Mouse (Mus musculus) layer of hippocampus, adult 11-12 months (tissue): ENCODE results near the gene Twist2.

Source experiments
- DNase-seq: peaks from one replicate; pipeline ENCODE4 v3.0.0; 2022; ENCODE audit warnings: low spot score

The Twist2 gene

DNA sequence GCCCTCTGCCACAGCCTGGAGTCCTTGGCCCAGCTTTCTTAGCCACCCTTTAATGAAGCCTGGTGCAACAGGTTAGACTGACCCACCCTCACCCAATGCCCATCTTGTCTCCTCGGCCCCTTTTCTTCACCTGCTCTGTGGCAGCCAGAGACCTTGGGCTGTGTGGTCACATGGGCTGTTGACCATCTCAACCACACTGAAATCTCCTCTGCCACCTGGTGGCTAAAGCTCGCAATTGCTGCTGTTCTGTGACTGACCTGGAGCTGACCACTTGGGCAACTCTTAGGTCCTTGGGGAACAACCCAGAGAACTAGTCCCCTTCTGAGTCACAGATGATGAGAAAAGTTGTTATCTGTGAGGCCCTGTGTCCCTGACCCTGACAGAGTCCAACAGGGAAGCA, 73.4 kb downstream of the Twist2 start:
- DNase-seq = peak; percentile 71

DNA sequence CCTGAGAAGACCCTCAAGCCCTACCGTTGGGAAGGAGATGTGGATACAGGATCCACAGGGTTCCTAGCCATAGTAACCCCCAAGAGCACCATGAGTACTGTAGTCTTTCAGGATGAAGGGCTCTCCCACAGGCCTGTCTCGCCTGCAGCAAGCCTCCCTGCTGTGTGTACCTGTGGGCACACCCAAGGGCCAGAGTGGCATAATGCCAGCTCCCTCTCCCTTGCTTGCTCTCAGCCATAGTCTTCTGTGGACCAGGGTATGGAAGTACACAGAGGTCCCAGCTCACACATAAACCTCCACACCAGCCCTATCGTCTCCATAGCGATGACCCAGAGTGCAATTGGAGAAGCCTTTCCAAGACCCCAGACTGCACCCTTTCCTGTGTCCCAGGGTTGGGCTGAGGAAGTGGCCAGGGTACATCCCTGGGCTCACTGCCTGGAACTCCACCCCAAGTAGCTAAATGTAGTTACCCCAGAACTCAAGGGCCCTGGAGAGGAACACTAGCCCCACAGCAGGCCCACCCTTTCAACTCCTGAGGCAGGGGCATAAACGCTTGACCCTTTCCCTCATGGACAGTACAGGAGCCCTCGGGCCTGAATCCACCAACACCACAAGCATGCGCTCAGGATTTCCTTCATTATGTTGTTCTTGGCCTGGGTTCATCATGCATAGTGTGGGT, 73.9 kb downstream of the Twist2 start:
- DNase-seq = no peak

DNA sequence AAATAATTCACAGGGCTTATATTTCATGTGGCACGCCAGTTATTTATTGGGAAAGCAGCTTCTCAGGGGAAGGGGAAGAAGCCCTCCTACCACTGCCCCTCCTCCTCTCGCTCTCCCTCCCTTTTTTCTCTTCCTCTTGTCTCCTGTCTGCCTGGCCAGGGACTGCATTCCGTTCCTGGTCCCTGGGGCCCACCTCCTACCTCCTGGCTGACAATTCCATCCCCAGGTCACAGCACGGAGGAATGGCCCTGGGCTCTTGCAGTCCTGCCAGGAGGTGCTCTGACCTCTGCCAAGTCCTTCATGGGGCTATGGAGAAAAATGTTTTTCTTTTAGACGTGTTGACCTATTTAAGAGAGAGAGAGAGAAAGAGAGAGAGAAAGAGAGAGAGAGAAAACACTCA, 77.4 kb downstream of the Twist2 start:
- no peak for DNase-seq

DNA sequence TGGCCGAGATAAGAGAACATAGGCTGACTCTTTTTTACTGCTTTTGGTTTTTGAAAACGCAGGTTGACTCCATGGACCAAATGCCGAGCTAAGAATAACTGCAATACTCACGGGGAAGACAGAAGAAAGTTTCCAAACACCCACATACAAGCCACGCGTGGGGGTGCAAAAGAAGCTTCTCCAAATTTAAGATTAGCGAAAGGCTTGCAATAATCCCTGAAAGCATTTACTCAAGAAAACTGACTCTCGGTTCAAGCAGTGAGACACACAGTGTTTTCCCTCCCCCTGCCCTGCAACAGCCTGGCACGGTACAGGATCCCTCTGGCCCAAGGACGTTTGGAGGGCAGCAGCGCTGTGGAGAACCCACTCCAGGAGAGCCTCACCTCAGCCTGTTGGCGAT, 78.9 kb downstream of the Twist2 start:
- DNase-seq = peak; percentile 36

DNA sequence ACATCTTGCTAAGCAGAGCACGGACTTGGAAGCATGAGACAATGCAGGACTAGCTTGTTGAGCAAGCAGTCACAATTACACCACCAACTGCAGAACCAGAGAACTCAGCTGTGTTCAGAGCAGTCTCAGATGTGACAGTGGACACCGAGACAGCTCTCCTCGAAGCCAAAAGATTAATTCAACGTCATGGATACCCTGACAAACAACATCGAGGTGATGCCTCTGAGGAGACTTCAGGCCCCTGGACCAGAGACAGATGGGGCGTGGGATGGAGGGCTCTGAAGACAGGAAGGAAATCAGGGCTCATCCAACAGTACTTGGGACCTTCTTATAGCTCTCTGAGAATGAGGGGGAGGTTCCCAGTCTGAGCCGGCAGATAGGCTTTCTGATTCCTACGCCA, 79.6 kb downstream of the Twist2 start:
- DNase-seq = no peak

DNA sequence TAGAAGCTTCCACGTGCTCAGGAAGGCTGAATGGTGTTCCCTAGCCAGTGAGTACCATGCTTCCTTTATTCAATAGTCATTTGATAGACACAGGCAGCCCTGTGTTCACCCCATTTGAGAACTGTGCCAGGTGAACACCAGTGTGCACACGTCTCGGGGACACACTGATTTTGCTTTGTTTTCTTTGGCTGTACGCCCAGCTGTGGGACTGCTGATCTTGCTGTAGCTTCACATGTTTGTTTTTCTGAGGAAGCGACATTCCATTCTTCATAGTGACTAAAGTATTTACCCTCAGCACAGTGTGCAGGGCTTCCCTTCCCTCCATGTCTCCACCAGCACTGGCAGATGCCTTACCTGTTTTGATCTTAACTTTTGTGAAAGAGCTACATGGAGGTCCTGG, 81.9 kb downstream of the Twist2 start:
- DNase-seq = no peak

DNA sequence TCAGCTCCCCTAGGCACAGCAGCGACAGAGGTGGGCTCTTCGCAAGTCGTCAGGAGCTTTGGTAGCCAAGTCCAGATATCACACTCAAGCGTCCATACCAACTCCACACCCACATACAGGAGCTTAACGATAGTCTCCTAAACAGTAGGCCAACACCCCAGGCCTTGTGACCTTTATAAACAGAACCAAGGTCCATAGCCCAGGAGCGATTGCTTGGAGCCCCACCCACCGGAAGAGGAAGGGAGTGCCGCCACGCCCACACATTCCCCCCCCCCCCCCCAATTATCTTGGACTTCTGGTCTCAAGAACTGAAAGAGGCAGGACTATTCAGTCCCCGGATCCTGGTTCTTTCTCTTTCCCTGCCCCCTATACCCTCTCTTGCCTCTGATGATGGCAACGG, 92.3 kb downstream of the Twist2 start:
- no peak for DNase-seq

DNA sequence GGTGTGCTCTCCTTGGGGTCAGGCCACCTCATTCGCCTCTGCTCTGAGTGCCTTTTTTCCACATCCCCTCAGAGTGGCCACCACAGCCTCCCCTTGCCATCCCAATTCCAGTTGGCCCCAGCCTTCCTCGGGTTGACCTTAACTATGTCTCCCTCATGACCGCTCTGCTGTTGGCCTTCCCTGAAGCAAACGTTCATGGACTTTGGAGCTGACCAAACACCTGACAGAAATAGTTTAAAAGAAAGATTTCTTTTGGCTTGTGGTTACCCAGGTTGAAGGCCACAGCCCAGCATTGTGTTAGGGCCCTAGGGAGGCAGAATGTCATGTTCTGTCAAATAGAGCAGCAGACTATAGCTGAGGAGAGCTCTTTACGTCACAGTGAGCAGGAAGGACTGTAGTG, 93.0 kb downstream of the Twist2 start:
- no peak for DNase-seq

DNA sequence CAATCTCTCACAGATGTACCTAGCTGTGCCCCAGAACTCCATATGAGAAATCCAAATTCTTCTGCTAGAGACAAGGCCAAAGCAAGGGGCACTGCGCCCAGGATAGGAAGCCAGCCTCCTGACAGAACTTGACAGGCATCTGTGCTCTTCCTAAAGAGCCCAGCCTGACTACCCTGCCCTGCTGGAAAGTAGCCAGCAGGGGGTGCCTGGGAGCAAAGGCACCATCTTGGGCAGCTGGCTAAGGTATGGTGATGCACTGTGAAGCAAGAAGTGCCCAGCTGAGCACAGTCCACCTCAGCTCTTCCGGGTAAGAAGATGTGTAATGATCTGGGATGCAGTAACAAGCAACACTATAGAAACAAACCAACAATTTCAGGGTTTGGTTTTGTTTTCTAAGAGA, 95.8 kb downstream of the Twist2 start:
- DNase-seq = no peak
